Mouse (Mus musculus): Measurements from ENCODE around the gene Gemin8.

DNA sequence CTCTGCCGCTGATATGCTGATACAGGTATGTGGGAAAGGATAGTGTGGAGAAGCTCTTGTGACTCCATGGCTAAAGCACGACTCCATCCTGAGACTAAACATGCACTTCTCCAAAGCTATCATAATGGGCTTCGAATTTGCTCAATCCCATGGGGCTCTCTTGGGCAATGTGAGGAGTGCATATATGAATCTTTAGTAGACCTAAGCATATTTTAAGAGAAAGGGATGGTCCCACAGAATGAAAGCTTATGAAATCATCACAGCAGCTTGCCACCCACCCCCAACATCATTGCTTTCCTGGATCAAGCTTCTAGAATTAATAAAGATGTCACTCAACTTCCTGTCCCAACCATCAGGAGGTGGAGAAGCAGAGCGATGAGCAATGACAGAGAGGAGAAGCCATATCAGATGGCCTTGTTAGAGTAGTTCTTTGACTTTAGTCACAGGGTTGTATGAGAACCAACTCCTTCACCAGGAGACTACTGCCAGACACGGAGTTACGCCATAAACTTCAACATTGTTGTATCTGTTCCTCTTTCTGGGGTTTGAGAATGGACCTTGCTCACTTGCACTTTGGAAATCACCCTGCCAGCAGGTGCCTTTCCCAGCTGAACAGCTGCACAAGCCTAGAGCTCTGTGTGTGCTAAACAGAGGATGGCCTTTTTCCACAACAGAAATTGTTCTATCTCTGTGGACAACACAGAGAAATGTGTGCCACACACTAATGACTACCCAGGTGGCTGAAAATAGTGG lies 60.4 kb downstream of the Gemin8 start:
- TF ChIP-seq POLR2A (IDR thresholded peaks at IDR 0.05; ENCODE audit: insufficient read depth, low read depth, low read length) = no peak
- TF ChIP-seq CTCF (IDR thresholded peaks at IDR 0.05; ENCODE audit: insufficient read depth, low read depth, low read length) = no peak
